Mouse (Mus musculus) left cerebral cortex, postnatal 10 days (tissue): ENCODE data around the gene Glra1. TPM values are rescaled to one million over a fixed set of nuclear protein-coding genes. Genes with fewer than 3 reads are reported as not detected.

Source experiments
- DNase-seq, 2 experiments: peaks; one replicate each; pipeline ENCODE4 v3.0.0; 2021 to 2022; ENCODE audit warnings: low spot score in 2 of 2, mixed read lengths in 1 of 2; ENCODE audit errors: extremely low spot score in 1 of 2
- intact Hi-C: fragments of 180-260 bp; cut with DNase I; formaldehyde crosslinking; loops from one replicate; pipeline ENCODE4 v1.15.1; 2025
- total RNA-seq, 2 experiments: library from RNA; stranded (reverse); gene quantifications; 2 replicates each; pipeline ENCODE4 v1.2.3; 2021

Glra1 gene
- total RNA-seq, 2 experiments from 2014 or later: 0.60 to 0.67 TPM

DNA sequence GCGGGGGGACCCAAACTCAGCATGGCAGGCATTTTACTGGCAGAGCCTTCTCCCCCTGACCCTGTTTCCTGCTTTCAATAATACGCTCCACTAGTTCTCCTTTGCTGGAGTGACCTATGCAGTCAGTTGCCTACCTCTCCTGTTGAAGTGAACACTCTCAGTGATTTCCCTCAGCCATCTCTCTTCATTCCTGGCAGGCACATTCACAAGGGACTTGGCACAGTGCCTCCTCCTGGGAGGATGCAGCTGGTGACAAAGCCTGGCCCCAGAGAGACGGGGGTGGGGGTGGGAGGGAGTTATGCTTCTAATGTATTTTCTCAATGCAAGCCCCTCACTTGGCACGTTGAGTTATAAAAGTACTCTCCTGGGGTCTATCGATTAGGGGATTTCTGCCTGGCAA lies 74.6 kb downstream of the Glra1 start:
- peak; percentile 54 to 80 for DNase-seq
- intact Hi-C loops: no loop called here

DNA sequence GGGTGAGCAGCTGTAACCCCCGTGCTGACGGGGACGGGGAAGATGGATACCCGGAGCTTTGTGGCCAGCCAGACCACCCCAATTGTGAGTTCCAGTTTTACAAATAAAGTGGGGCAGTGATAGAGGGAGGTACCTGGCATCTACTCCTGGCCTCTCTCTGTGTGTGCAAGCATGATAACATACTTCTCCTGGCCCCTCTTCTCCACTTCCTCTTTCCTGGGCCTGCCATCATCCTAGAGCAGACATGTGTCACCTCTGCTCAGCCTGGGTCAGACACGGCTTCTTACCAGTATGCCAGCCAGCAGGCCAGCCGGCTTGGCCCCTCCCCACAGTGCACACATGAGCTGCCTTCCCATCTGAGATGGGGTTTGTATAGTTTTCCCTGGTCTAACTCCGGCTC lies 77.3 kb downstream of the Glra1 start:
- intact Hi-C loops: no loop called here

DNA sequence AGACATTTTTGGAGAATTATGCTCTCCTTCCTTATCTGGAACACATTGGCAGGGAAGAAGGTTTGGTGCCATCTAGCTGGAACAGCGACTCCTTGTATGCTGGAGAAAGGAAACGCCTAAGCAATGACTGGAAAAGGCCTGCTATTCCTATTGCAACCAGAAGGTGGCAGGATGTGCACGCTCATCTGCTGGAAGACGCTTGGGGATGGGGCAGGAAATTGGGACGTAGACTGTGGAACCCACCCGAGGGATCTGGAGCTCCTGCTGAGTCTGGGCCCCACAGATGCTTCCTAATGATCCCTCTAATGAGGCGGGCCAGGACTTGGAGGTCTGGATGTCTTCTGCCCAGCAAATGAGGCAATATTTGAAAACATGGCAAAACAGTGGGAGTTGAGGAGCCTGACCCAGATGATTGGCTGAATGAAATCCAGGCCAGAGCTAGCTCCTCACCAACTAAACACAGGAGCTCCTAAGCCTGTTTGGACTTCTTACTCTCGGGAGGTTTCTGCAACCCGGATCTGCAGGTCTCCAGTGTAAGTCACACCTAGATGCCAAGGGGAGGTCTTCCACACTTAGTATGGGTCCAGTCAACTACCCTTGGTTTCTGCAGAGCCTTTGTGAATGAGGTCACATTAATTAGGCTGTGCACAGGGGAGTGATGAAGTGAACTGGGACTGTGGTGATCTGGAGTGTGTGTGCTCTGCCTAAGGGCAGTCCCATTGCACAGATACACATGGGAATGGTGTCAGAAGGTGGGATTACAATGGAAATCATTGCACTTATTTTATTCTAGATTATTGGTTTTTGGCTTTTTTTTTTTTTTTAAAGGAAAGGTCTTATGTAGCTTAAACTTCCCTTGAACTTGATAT lies 89.0 kb downstream of the Glra1 start:
- intact Hi-C loops: loop anchor here (2.0 to 5.0 kb wide), 3 partner anchors 273 to 588 kb away; no protein-coding TSS in a partner anchor
- DNase-seq: peak; percentile 71 to 86

More for the DNA sequence above, 77.3 kb downstream of the Glra1 start:
- DNase-seq: no peak

DNA sequence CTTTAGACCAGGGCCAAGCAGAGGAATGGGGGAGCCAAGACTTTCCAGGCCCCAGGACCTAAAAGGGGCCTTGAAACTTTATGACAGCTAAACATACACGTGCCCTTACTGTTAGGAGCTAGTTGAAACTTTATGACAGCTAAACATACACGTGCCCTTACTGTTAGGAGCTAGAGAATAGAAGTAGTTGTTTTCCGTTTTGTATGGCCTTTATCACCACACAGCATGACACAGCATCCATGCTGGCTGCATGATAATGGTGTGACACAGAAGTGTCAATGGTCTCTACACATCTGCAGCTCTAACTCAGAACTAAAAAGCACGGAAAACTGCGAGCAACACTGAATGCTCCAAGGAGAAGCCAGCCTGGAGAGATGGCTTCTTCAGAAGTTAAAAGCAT lies 90.3 kb downstream of the Glra1 start:
- DNase-seq: no peak
- intact Hi-C loops: loop anchor here (2.0 to 5.0 kb wide), 3 partner anchors 275 to 589 kb away; no protein-coding TSS in a partner anchor

DNA sequence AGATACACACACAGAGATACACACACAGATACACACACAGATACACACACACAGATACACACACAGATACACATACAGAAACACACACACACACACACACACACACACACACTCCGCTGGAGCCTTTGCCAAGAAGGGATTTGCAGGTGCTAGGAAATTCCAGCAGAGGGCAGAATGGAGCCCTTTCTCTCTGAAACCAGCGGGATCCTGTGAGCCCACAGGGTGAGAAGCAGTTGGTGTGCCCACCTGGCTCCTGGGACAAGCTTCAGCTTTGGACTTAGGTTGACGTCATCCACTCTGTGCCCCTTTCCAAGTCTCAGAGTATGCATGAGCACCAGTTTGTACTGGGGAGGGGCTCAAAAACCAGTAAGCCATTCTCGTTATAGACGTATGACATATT lies 96.6 kb downstream of the Glra1 start:
- intact Hi-C loops: no loop called here
- DNase-seq: peak in 1 of 2 experiments; percentile 41

DNA sequence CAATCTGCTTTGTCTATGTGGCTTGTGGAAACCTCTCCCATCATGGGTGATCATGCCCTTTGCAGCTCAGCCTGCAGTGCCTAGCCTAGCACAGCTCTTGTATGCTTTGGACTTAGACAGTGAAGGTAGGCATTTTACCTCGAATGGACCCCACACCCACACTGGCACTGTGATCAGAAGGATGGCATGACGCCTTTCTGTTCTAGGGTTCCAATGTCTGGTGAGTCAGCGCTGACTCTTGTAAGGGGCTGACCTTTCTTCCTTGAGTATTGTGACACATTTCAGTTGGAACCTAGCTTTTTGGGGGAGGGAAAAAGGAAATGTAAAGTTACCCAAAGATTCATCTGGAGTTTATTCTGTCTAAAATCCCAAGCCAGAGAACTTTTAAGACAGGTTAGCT lies 102.5 kb downstream of the Glra1 start:
- DNase-seq: no peak
- intact Hi-C loops: loop anchor here (10.0 kb wide), 1 partner anchor 1979 kb away; no protein-coding TSS in a partner anchor

DNA sequence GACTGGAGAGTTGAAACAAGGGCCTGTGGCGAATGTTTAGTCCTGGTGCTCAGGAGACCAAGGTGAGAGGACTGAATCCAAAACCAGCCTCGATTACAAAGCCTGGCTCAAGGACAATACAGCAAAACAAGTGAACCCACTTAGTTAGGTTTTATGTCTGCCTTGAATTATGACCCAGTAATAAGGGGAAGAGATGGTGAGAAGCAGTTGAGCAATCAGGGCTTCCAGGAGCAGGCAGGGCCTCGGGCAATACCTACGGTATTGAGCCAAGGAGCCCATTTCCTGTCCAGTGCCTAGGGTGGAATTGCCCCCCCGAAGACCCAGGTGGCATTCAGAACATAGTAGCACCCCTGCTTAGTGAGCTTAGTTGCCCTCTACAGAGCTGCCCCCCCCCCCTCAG lies 105.1 kb downstream of the Glra1 start:
- no peak for DNase-seq
- intact Hi-C loops: loop anchor here (10.0 kb wide), 1 partner anchor 1982 kb away; no protein-coding TSS in a partner anchor

DNA sequence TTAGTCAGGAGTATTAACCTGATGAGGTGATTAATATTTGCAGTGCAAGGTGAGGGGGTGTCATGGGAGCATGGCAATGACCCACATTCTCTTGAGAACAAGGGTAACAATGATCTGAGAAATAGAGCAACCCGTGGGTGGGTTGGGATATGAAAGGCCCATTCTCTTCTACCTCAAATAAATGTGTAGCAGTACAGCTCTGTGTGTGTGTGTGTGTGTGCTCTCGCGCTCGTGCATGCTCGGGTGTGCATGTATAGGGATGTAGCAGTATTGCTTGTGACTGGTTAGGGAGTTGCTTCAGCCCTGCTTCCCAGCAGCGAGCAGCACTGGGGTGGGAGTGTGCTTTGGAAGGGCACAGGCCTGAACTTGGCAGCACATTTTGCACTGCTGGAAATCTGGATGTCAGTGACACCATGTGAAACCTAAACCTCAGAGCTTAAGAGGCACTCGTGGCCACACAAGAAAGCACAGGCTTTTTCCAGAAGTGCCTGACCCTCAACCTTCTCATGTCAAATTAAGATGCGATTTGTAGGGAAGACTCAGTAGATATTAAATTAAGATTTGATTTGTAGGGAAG lies 106.0 kb downstream of the Glra1 start:
- intact Hi-C loops: loop anchor here (10.0 kb wide), 1 partner anchor 1983 kb away; no protein-coding TSS in a partner anchor
- DNase-seq: no peak

DNA sequence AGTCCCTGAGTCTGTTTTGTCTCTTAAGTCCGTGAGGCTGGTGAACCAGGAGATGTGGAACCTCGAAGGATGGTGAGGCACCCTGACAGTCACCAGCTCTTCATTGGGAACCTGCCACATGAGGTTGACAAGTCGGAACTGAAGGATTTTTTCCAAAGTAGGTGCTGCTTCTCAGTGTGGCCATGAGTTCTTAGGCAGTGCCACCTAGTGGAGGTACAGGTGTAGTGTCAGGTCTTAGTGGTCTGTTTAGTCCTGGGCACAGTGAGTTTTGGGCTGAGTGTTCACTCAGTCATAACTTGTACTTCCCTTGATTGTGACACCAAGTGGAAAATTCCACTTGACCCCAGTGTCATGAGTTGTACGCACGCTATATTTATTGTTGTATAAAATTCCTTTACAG lies 110.1 kb downstream of the Glra1 start:
- intact Hi-C loops: no loop called here
- peak; percentile 29 to 39 for DNase-seq

DNA sequence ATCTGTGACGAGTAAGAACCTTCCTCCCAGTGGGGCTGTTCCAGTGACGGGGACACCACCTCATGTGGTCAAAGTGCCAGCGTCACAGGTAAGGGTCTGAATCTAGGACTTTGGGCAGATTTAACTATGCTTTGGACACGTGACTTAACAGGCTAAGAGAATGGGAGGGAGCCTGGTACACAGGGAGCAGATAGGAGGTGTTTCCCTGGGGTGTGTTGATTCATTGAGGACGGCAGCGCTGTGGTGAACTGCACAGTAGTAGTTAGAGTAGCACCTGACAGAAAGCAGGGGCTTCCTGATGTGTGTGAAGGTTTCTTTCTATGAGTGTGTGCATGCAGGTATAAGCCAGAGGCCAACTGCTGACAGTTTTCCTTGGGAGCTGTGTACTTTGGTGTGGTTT lies 111.8 kb downstream of the Glra1 start:
- no peak for DNase-seq
- intact Hi-C loops: no loop called here

DNA sequence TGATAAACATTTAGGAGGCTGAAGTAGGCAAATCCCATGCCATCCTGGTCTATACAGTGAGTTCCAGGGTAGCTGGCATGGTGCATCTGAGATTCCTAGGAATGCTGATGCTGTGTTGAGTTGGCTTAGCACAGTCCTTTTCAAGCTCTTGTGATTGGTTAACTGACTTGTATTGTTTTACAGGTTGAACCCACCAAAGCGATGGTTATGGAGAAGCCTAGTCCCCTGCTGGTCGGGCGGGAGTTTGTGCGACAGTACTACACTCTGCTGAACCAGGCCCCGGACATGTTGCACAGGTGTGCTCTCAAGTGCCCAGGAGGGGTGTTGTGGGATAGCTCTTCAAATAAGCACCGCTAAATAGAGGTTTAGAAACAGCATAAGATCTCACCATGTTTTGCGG lies 122.6 kb downstream of the Glra1 start:
- DNase-seq: no peak
- intact Hi-C loops: no loop called here

DNA sequence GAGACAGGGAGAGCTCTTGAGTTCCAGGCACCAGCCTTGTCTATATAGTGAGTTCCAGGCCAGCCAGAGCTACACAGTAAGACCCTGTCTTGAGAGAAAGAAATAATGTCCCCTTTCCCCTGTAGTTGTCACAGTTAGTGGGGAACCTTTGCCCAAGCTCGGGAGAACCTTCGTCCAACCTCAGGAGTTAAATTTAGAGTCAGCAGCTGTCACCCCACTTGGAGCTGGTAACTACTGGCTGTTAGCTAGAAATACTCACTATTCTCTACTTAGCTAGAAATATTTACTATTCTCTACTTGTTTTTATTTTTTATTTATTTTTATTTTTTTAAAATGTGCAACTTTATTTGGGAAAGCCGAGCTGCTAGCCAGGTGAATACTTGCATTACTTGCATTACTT lies 134.8 kb downstream of the Glra1 start:
- intact Hi-C loops: no loop called here
- DNase-seq: no peak

DNA sequence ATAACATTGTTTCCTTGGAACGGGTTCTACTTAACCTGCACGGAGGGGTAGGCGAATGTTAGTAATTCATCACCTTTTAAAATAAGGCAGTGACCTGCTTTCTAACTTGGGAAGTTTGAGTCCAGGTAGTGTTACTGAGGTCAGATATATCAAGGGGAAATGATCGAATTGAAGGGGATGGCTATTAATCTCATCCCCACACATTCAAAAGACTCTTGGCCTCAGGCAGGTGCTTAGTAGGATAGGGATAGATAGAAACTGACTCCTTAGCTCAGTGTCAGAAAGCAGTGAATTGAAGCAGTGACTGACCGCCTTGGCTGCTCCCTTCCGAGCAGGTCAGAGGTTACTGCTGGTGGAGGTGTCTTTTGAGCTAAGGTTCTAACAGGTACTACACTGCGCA lies 136.5 kb downstream of the Glra1 start:
- intact Hi-C loops: no loop called here
- no peak for DNase-seq

DNA sequence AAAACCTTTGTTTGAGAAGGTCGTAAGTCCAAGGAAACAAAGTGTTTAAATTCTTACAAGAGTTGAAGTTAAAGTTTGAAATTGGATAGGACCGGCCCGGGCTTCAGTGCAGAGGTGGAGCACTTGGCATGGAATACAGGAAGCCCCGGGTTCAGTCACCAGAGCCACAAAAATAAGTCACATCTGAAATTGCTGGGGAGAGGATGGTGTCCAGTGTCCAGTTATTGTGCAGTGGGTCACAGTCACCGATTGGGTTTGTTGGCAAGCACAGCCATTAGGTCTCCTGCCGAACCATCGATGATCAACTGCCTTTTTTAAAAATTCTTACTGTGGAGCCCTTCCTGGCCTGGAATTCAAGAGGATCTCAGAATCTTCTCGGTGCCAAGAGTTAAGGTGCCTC lies 137.2 kb downstream of the Glra1 start:
- DNase-seq: no peak
- intact Hi-C loops: no loop called here

DNA sequence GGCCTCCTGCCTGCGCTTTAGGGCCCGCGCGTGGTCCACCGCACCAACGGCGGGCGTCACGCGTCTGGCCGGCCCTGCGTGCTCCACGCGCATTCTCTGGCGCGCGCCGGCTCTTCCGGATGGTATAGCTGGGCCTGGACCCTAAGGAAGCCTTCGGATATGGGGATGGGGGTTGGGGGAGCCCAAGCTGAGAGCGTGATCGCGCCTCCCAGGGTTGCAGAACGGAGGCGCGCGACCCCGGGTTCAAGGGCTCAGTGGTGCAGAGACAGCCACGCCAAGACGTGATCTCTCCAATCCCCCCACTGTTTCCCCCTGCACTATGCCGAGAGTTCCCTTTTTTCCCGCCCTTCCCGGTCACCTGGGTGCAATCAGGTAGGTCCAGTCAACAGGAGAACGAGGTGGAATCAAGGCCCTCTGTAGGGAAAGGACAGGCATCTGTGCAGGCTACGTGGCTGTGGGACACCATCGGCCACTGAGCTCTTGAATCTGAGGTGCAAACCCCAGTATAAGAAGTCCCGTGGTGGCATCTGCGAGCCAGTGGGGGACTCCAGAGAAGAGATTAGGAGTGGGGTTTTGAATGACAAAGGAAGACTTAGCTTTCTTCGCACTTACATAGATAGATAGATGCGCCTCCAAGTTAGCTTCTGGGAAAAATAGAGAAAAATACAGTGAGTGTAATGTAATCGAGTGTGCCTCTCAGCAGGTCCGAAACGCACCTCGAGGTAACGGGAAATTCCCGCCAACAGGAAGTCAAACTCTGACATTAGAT lies 137.9 kb downstream of the Glra1 start:
- DNase-seq: peak in 1 of 2 experiments; percentile 67
- intact Hi-C loops: no loop called here

DNA sequence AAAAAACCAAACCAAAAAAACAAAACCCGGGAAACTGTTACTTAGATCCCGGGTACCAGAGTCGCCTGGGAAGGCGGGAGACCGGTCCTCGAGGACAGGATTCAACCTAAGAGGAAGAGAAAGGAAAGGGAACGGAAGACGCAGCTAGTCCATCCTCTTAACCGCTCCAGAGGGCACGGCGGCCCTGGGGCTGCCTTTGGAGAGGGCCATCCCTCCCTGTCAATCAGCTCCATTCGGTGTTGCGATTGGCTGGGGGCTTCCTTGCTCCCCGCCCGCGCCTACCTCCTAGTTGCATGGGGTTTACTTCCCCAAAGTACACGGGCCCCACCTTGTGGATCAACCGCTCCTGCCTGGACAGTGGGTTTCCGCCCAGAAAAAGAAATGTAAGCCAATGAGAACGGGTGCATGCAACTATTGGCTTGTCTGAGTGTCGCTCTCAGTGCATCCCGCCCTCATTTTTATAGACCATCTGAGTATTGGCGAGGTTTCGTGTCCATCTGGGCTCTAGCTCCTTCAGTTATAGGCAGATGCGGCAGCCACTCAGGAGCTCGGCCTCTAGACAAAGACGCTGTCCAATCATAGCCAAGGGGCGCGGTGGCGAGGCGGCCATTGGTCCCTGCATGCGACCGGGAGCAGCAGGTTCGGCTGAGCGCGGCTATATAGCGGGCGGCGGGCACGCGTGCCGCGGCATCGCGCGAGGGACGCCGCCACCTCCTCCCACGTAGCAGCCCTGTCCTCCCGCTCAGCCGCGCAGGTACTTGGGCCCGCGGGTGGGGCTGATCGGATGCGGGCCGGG lies 138.8 kb downstream of the Glra1 start, which contains the start of gene G3bp1:
G3bp1 (plus strand) TSS at position 638 of the 796 bp plus-strand sequence.
- intact Hi-C loops: no loop called here
- DNase-seq: peak; percentile 100

DNA sequence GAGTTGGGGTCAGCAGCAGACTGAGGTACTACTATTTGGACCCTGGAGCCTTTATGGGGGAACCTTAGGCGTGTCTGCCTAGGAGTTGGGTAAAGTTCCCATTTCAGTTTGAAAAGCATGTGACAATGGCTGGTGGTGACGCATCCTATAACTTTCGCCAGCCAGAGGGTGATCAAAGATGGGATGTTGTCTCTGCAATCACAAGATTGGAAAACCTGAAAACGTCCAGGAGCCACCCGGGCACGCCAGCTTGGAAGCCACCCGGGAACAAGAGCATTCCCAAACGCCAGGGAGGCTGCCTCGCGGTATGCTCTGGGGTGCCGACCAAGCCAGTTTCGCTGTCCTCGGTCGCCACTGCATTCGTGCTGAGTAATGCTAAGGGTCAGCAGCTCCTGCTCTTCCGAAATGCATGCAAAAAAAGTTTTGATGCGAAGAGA lies 139.4 kb downstream of the Glra1 start:
- DNase-seq: peak in 1 of 2 experiments; percentile 44
- intact Hi-C loops: no loop called here

DNA sequence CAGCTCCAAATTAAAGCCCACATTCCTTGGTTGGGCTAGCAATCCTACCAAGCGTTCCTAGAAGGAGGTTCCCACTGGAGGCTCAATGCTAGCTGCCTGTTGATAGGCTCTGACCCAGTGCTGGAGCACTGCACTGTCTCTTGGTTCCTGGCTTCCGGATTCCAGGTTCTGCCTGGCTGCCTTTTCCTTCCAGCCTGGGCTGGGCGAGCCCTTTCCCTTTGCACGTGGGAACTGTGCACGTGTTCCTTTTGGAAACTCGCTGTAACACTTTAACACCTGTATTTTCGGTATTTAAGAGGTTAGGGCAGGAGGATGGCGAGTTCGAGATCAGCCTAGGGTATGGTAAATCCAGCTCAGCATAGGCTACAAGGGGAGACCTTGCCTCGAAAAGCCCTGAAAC lies 140.0 kb downstream of the Glra1 start:
- DNase-seq: no peak
- intact Hi-C loops: no loop called here
